Mouse (Mus musculus) frontal cortex, adult 2 months (tissue): ENCODE results near the gene Ankrd52. TPM values are rescaled to one million over a fixed set of nuclear protein-coding genes. Genes with fewer than 3 reads are reported as not detected.

Experiments
- DNase-seq, 2 experiments: peaks; one replicate each; pipeline ENCODE4 v3.0.0; 2022; ENCODE audit warnings: low spot score in 1 of 2; ENCODE audit errors: extremely low spot score in 1 of 2
- polyA plus RNA-seq: library from polyadenylated mRNA; depleted of rRNA; stranded (reverse); fragments of >200 nt; gene quantifications from 2 replicates; pipeline ENCODE4 v1.2.3, GENCODE M21; 2012; rRNA removed

The Ankrd52 gene
- polyA plus RNA-seq, 1 experiment: 32.6 TPM

GRCm38 (mm10) chr10:128435186-128435823, 58.4 kb downstream of the Ankrd52 start:
- no peak for DNase-seq

- no peak for DNase-seq
These were observed 59.0 kb downstream of the Ankrd52 start for GRCm38 (mm10) chr10:128435873-128436272.

DNA sequence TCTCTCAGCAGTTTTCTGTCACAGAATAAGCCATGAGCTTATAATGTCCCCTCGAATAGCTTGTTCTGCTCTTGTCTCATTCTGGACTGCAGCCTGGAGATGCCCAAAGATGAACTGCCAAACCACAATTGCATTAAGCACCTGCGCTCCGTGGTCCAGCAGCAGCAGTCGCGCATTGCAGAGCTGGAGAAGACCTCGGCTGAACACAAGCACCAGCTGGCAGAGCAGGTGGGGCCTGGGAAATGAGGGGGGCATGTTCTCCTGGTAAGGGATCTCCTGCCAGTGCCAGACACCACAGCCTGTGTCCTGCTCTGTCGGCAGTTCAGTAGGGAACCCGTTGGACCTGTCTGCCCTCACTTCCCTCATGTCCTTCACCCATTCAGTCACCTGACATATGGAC, 59.5 kb downstream of the Ankrd52 start:
- DNase-seq: no peak

GRCm38 (mm10) chr10:128438675-128439279, 61.9 kb downstream of the Ankrd52 start:
- peak in 1 of 2 experiments; percentile 43 for DNase-seq

DNA sequence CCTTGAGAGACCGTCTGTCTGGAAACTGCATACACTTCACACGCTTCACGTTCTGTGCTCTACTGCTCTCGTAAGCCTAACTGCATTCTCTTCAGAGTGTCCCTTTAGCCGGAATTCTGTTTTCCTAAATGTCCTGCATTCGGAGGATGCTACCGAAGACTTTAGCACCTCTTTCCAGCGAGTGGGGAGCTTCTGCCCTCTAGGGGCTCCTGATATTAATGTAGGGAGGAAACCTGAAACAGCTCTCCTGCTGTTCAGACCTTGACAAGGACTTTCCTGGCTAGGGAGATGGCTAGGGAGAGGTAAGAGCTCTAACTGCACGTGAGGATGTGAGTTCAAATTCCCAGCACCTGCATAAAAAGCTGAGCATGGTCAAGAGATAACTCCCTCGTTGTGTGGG, 63.5 kb downstream of the Ankrd52 start:
- DNase-seq: peak in 1 of 2 experiments; percentile 27

- no peak for DNase-seq
These were observed 64.6 kb downstream of the Ankrd52 start for GRCm38 (mm10) chr10:128441324-128442119.

GRCm38 (mm10) chr10:128442718-128443117, 65.8 kb downstream of the Ankrd52 start:
- DNase-seq: no peak

- no peak for DNase-seq
These were observed 67.4 kb downstream of the Ankrd52 start for GRCm38 (mm10) chr10:128444354-128444753.

DNA sequence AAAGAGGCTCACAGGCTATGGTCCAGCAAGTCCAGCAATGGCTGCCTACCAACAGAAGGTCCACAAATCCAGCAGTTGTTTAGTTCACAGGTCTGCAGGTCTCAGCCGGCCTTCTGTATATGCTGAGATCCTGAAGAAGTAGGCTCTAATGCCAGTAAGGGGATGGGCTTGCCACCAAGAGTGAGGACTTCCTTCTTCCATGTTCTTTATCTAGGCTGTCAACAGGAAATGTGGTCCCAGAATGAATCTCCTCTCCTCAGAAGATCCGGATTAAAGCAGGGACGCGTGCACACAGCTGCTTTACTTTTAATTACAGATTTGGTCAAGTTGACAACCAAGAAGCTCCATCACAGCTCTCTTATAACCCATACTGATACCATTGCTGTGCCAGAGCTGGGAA, 68.5 kb downstream of the Ankrd52 start:
- no peak for DNase-seq

- DNase-seq: no peak
These were observed 74.1 kb downstream of the Ankrd52 start for GRCm38 (mm10) chr10:128451014-128451413.

DNA sequence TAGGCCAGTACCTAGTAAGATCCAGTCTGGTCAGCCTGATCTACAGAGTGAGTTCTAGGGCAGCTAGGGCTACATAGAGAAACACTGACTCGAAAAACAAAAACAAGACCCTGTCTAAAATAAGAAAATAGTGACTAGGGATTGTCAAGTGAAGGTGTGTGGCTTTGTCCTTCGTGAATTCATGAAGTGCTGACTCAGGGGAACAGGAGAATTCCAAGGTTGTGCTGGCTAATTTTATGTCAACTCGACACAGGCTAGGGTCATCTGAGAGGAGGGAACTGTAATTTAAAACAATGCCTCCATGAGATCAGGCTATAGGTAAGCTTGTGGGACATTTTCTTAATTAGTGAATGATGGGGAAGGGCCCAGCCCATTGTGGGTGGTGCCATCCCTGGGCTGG, 77.6 kb downstream of the Ankrd52 start:
- no peak for DNase-seq

DNA sequence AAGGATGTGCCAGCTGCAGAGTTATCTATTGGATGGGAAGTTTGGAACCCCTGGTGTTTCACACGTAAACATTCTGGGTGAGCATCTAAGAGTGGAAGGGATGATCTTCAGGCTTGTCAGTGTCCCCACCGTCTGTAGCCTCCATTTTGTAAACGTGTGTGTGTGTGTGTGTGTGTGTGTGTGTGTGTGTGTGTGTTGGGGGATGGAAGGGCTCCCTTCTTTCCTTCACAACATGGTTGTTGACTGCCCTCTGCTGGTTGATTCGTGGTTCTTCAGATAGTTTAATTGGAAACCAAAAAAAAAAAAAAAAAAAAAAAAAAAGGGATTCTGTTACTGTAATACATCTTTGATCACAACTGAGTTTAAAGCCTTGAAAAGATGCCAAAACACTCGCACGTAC, 78.4 kb downstream of the Ankrd52 start:
- peak in 1 of 2 experiments; percentile 87 for DNase-seq

- no peak for DNase-seq
These were observed 80.8 kb downstream of the Ankrd52 start for GRCm38 (mm10) chr10:128457676-128458075.

Other genes with a start within 250 kb of the Ankrd52 start
- 19.1 and 20.1 TPM in 2 replicates for gene Rbms2, start 196.8 kb upstream of the Ankrd52 start, polyA plus RNA-seq
- 37.6 and 39.4 TPM in 2 replicates for gene Gls2, start 182.7 kb upstream of the Ankrd52 start, polyA plus RNA-seq
- 9.8 and 10.4 TPM in 2 replicates for gene Spryd4, start 165.3 kb upstream of the Ankrd52 start, polyA plus RNA-seq
- gene Mip, start 151.3 kb upstream of the Ankrd52 start, polyA plus RNA-seq: not detected in 2 replicates
- gene Timeless, start 145.1 kb upstream of the Ankrd52 start, polyA plus RNA-seq: 5.1 and 5.3 TPM in 2 replicates
- gene Apon, start 123.0 kb upstream of the Ankrd52 start, polyA plus RNA-seq: not detected in 2 replicates
- 0.23 and 0.58 TPM in 2 replicates for gene Apof, start 108.4 kb upstream of the Ankrd52 start, polyA plus RNA-seq
- gene Stat2, start 106.6 kb upstream of the Ankrd52 start, polyA plus RNA-seq: 29.6 and 33.3 TPM in 2 replicates
- 0.34 TPM in 2 replicates for gene Il23a, start 78.4 kb upstream of the Ankrd52 start, polyA plus RNA-seq
- gene Pan2, start 73.8 kb upstream of the Ankrd52 start, polyA plus RNA-seq: 25.0 and 26.8 TPM in 2 replicates
- 64.4 and 65.1 TPM in 2 replicates for gene Cnpy2, start 54.7 kb upstream of the Ankrd52 start, polyA plus RNA-seq
- gene Cs, start 39.4 kb upstream of the Ankrd52 start, polyA plus RNA-seq: 233 and 236 TPM in 2 replicates
- 89.1 and 94.8 TPM in 2 replicates for gene Coq10a, start 8.1 kb upstream of the Ankrd52 start, polyA plus RNA-seq
- gene Slc39a5, start 24.1 kb downstream of the Ankrd52 start, polyA plus RNA-seq: 0.36 and 0.46 TPM in 2 replicates
- 75.0 and 80.7 TPM in 2 replicates for gene Nabp2, start 34.4 kb downstream of the Ankrd52 start, polyA plus RNA-seq
- 75.5 and 76.2 TPM in 2 replicates for gene Rnf41, start 34.5 kb downstream of the Ankrd52 start, polyA plus RNA-seq
- 219 and 255 TPM in 2 replicates for gene Smarcc2, start 82.1 kb downstream of the Ankrd52 start, polyA plus RNA-seq
- gene Myl6, start 117.0 kb downstream of the Ankrd52 start, polyA plus RNA-seq: 1,313 and 1,322 TPM in 2 replicates
- gene Myl6b, start 121.6 kb downstream of the Ankrd52 start, polyA plus RNA-seq: 24.7 and 27.5 TPM in 2 replicates
- 8.3 and 9.8 TPM in 2 replicates for gene Esyt1, start 148.8 kb downstream of the Ankrd52 start, polyA plus RNA-seq
- 11.3 and 12.2 TPM in 2 replicates for gene Zc3h10, start 170.7 kb downstream of the Ankrd52 start, polyA plus RNA-seq
- gene Rpl41, start 172.2 kb downstream of the Ankrd52 start, polyA plus RNA-seq: 1,933 and 2,601 TPM in 2 replicates
- gene Pa2g4, start 188.9 kb downstream of the Ankrd52 start, polyA plus RNA-seq: 72.3 and 78.6 TPM in 2 replicates
- 8.4 and 9.2 TPM in 2 replicates for gene Erbb3, start 212.5 kb downstream of the Ankrd52 start, polyA plus RNA-seq
- gene Rps26, start 249.6 kb downstream of the Ankrd52 start, polyA plus RNA-seq: 396 and 476 TPM in 2 replicates